In the genomic region with DNA sequence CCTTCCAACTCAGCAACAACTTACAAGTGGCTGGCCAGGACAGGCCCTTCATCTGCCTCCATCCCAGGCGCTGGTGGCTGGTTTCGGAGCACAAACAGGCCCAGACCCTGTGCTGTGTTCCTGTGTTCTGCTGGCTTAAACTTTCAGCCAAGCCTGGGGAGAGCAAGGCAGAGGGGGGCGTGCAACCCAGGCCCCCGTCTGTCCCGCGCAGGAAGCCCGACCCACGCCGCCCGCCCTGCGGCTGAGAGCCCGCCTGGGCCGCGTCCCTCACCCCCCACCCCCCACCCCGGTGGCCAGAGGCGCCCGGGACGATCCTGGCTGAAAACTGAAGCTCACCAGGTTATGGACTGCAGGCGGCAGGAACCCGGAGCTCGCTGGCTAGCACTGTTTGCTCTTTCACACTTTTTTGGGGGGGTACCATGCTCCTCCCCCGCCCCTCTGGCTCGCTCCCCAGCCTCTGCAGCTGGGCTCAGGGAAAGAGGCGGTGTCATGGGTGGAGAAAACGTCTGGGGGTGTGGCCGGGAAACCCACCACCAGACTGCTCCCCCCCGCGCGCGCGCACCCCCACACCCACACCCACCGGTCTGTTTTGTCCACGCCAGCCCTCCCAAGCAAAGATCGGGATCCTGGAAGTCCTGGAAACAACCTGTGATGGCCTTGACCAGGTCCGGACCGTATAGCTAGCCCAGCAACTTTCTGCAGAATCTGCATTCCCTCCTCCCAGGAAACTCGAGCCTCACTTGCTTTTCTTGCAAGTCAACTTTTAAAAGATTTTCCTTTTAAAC, we compare ENCODE assay signal across 8 mouse cellular contexts. TPM values are rescaled to one million over a fixed set of nuclear protein-coding genes. Genes with fewer than 3 reads are reported as not detected.
DNase-seq lines count a peak whose midpoint lies in the region; ATAC-seq and TF ChIP-seq lines count a peak whose summit lies in the region.

A gene (minus strand): TSS at position 739 of the 785 bp plus-strand sequence.

- H3K9ac ChIP-seq in hindbrain, postnatal 0 days (replicated peaks; ENCODE audit: low read length), result peak within 1 kb of the TSS; percentile 63

- TF ChIP-seq CTCF in layer of hippocampus, adult 2 months (conservative IDR thresholded peaks at IDR 0.05), result no peak
- TF ChIP-seq CTCF in cortical plate, adult 2 months (IDR thresholded peaks at IDR 0.05; ENCODE audit: extremely low read depth, insufficient read depth, low read length), result no peak
- no peak for TF ChIP-seq CTCF in hindbrain, postnatal 0 days (IDR thresholded peaks at IDR 0.05; ENCODE audit: low read depth)
- TF ChIP-seq CTCF in lung, adult 2 months (IDR thresholded peaks at IDR 0.05; ENCODE audit: insufficient read depth, low read length), result no peak

- no peaks in the 10 kb centered on the region for H3K27me3 ChIP-seq in hindbrain, postnatal 0 days (ENCODE audit: insufficient read depth, low read length)

- peak within 1 kb of the TSS; percentile 96 for H3K4me2 ChIP-seq in hindbrain, postnatal 0 days (ENCODE audit: low read depth, low read length)

- H3K4me1 ChIP-seq in cortical plate, adult 2 months (ENCODE audit: control insufficient read depth, insufficient read depth, low read length), result no peaks in the 10 kb centered on the region
- H3K4me1 ChIP-seq in hindbrain, postnatal 0 days (ENCODE audit: insufficient read depth, low read length), result 0 out of 2 replicates have a peak, but pooled peaks cover 4% of the 10 kb centered on the region
- no peaks in the 10 kb centered on the region for H3K4me1 ChIP-seq in lung, adult 2 months (ENCODE audit: control insufficient read depth, insufficient read depth, low read length)

- ATAC-seq in hindbrain, postnatal 0 days, result peak; percentile 92

- no peak for DNase-seq in layer of hippocampus, adult 2 months (ENCODE audit: low spot score in 2 of 2)
- DNase-seq in layer of hippocampus, adult 9-10 months (ENCODE audit: low spot score), result no peak
- DNase-seq in gastrocnemius, postnatal 4 days (ENCODE audit: low spot score in 2 of 2), result peak; percentile 57 to 78
- DNase-seq in hindbrain, postnatal 0 days (ENCODE audit: low spot score), result peak; percentile 56
- DNase-seq in lung, adult 2 months, result peak; percentile 8
- DNase-seq in ovary, adult 18-20 months (ENCODE audit: low spot score), result peak; percentile 44
- no peak for DNase-seq in B cell, adult 2 months

- H3K36me3 ChIP-seq in hindbrain, postnatal 0 days (ENCODE audit: insufficient read depth, low read length), result no peaks in the 10 kb centered on the region

- no peak within 1 kb of the TSS for H3K27ac ChIP-seq in layer of hippocampus, adult 2 months
- no peak within 1 kb of the TSS for H3K27ac ChIP-seq in cortical plate, adult 2 months (ENCODE audit: insufficient read depth, low read length)
- H3K27ac ChIP-seq in hindbrain, postnatal 0 days, result peak within 1 kb of the TSS; percentile 48; the same call in 1 of the 2 replicates

- TF ChIP-seq POLR2A in cortical plate, adult 2 months (IDR thresholded peaks at IDR 0.05; ENCODE audit: extremely low read depth, insufficient read depth, low read length), result no peak
- no peak for TF ChIP-seq POLR2A in lung, adult 2 months (IDR thresholded peaks at IDR 0.05; ENCODE audit: borderline replicate concordance, extremely low read depth, low read depth, low read length)

- WGBS in hindbrain, postnatal 0 days, result 3% methylated on average over 34 of the region's 37 CpGs
- 1% methylated on average over 37 of the region's 37 CpGs for WGBS in lung, adult 2 months

- no peaks in the 10 kb centered on the region for H3K9me3 ChIP-seq in hindbrain, postnatal 0 days (ENCODE audit: low read length)

- peak within 1 kb of the TSS; percentile 66 for H3K4me3 ChIP-seq in layer of hippocampus, adult 2 months
- peak within 1 kb of the TSS; percentile 29 for H3K4me3 ChIP-seq in cortical plate, adult 2 months (ENCODE audit: insufficient read depth, low read length)
- H3K4me3 ChIP-seq in hindbrain, postnatal 0 days (ENCODE audit: low read length), result peak within 1 kb of the TSS; percentile 63
- peak within 1 kb of the TSS; percentile 78 for H3K4me3 ChIP-seq in lung, adult 2 months (replicated peaks; ENCODE audit: extremely low read depth, low read depth, low read length)

RNA-seq across cellular contexts. Expression of the gene that starts here (rescaled TPM):
- 1 to 10 TPM in 1 of 2 experiments, under 1 TPM in 1; 0.61 to 1.2 TPM for total RNA-seq in layer of hippocampus, adult 2 months (2021)
- polyA plus RNA-seq in cortical plate, adult 2 months (2012; rRNA removed), result 0.25 and 0.29 TPM in 2 replicates
- 1 to 10 TPM; 8.0 to 9.0 TPM for total RNA-seq in gastrocnemius, postnatal 4 days (2021)
- 1.0 and 3.3 TPM in 2 replicates for total RNA-seq in hindbrain, postnatal 0 days (2014; rRNA removed)
- polyA plus RNA-seq in hindbrain, postnatal 0 days (2015; fragmentation: Nextera tagmentation; extraction: Ambion mirVana), result 1.7 and 2.4 TPM in 2 replicates
- polyA plus RNA-seq in lung, adult 2 months (2012; rRNA removed), result 0.12 and 0.35 TPM in 2 replicates

Comparison
In these comparisons a context has a peak if more than half of its experiments do, and no peak if none do; other contexts are left out.
1. Peak in DNase-seq and H3K4me3 ChIP-seq in lung, adult 2 months; RNA of the gene not detected or under 1 TPM.
2. DNase-seq: peak in gastrocnemius, postnatal 4 days (2 of 2), hindbrain, postnatal 0 days (single experiment) and ovary, adult 18-20 months (single experiment); none in layer of hippocampus, adult 2 months (0 of 2), layer of hippocampus, adult 9-10 months (single experiment) and B cell, adult 2 months (0 of 2).
3. Peak in every context shown above with its lines, with median percentiles within 50 percentile points of each other: H3K4me3 ChIP-seq.